Mouse (Mus musculus): ENCODE measurements at regions not wholly inside any gene's neighbourhood (a gene's known extent, or its start where the extent isn't known, plus 50 kb on each side); places are given as distances from the start of the nearest gene placed in this dataset.

- Histone ChIP-seq H3K4me3 (ENCODE audit: low read depth, low read length) (no peak overlapping the region), H3K4me1 (ENCODE audit: control insufficient read depth, insufficient read depth) (no peaks in the 10 kb centered on the region), H3K36me3 (replicated peaks; ENCODE audit: control insufficient read depth, insufficient read depth, low read length) (no peaks in the 10 kb centered on the region), H3K4me2 (ENCODE audit: low read depth, low read length) (no peak overlapping the region), H3K27ac (ENCODE audit: low read depth) (no peak overlapping the region), H3K27me3 (ENCODE audit: control insufficient read depth, insufficient read depth, low read length) (no peaks in the 10 kb centered on the region), H3K9ac (replicated peaks; ENCODE audit: low read depth, low read length) (no peak overlapping the region), H3K9me3 (replicated peaks; ENCODE audit: control insufficient read depth, low read length) (no peaks in the 10 kb centered on the region)
- TF ChIP-seq CTCF (IDR thresholded peaks at IDR 0.05; ENCODE audit: low read depth), result no peak
- TF ChIP-seq EP300 (IDR thresholded peaks at IDR 0.05; ENCODE audit: low read depth), result no peak
- DNase-seq (ENCODE audit: low spot score), result no peak
- 69% methylated on average over 7 of the region's 7 CpGs for WGBS
- no peak for ATAC-seq (ENCODE audit: insufficient read depth, low read depth)
Measured at GRCm38 (mm10) chr6:31945347-31945746, 104.7 kb upstream of the 1700012A03Rik start.

DNA sequence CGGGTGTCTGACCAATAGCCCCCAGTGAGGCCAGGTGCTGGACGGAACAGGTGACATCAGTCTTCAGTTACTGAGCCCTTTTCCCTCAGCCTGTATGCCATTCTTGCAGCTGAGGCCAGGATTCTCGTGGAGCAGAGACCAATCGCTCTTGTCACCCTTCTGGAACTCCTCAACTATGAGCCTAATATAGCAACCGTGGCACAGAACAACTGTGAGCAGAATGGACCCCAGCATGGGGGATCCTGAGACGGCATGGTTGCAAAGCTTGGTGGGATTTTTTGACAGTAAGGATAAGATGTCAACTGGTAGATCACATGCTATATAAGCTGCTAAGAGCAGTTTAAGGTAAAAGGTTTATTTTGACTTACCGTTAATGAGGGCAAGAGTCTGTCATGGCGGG is 105.5 kb upstream of the 1700012A03Rik start:
- H3K27me3 ChIP-seq (ENCODE audit: control insufficient read depth, insufficient read depth, low read length), result no peaks in the 10 kb centered on the region
- TF ChIP-seq CTCF (IDR thresholded peaks at IDR 0.05; ENCODE audit: low read depth), result no peak
- no peaks in the 10 kb centered on the region for H3K36me3 ChIP-seq (replicated peaks; ENCODE audit: control insufficient read depth, insufficient read depth, low read length)
- no peak for DNase-seq (ENCODE audit: low spot score)
- no peaks in the 10 kb centered on the region for H3K4me1 ChIP-seq (ENCODE audit: control insufficient read depth, insufficient read depth)
- no peak overlapping the region for H3K9ac ChIP-seq (replicated peaks; ENCODE audit: low read depth, low read length)
- H3K4me3 ChIP-seq (ENCODE audit: low read depth, low read length), result no peak overlapping the region
- H3K4me2 ChIP-seq (ENCODE audit: low read depth, low read length), result no peak overlapping the region
- WGBS, result 55% methylated on average over 8 of the region's 8 CpGs
- no peaks in the 10 kb centered on the region for H3K9me3 ChIP-seq (replicated peaks; ENCODE audit: control insufficient read depth, low read length)
- no peak overlapping the region for H3K27ac ChIP-seq (ENCODE audit: low read depth)
- no peak for ATAC-seq (ENCODE audit: insufficient read depth, low read depth)

DNA sequence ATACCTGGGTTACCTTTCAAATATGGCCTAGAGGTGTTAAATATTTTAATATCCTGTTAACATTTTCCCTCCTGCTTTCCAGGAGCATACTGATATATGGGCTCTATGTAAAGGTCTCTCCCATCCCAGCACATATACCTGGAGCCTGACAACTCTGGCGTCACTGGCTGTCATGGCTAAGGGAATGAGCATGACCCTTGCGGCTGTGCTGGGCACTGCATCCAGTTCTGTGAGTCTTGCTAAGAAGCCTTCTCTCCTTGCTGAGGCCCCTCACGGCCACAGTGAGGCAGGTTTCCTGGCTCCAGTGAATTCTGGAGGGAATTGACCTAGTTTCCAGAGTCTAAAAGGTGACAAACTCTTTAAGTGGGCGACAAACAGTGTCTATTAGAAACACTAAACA is 107.3 kb upstream of the 1700012A03Rik start:
- Histone ChIP-seq H3K27ac (ENCODE audit: low read depth) (no peak overlapping the region), H3K4me2 (ENCODE audit: low read depth, low read length) (no peak overlapping the region), H3K27me3 (ENCODE audit: control insufficient read depth, insufficient read depth, low read length) (peaks cover 5% of the 10 kb centered on the region; the same call in 1 of the 2 replicates), H3K4me3 (ENCODE audit: low read depth, low read length) (no peak overlapping the region), H3K9ac (replicated peaks; ENCODE audit: low read depth, low read length) (no peak overlapping the region), H3K36me3 (replicated peaks; ENCODE audit: control insufficient read depth, insufficient read depth, low read length) (no peaks in the 10 kb centered on the region), H3K9me3 (replicated peaks; ENCODE audit: control insufficient read depth, low read length) (no peaks in the 10 kb centered on the region), H3K4me1 (ENCODE audit: control insufficient read depth, insufficient read depth) (peaks cover 4% of the 10 kb centered on the region; the same call in 1 of the 2 replicates)
- DNase-seq (ENCODE audit: low spot score) (no peak), ATAC-seq (ENCODE audit: insufficient read depth, low read depth) (no peak)
- WGBS, result 51% methylated on average over 4 of the region's 4 CpGs
- TF ChIP-seq CTCF (IDR thresholded peaks at IDR 0.05; ENCODE audit: low read depth) (no peak), EP300 (IDR thresholded peaks at IDR 0.05; ENCODE audit: low read depth) (no peak)

GRCm38 (mm10) chr6:31938216-31938814 is 111.7 kb upstream of the 1700012A03Rik start:
- 7% methylated on average over 20 of the region's 20 CpGs for WGBS
- Histone ChIP-seq H3K4me1 (ENCODE audit: control insufficient read depth, insufficient read depth) (peaks cover 4% of the 10 kb centered on the region; the same call in 1 of the 2 replicates), H3K27me3 (ENCODE audit: control insufficient read depth, insufficient read depth, low read length) (peaks cover 5% of the 10 kb centered on the region; the same call in 1 of the 2 replicates), H3K36me3 (replicated peaks; ENCODE audit: control insufficient read depth, insufficient read depth, low read length) (no peaks in the 10 kb centered on the region), H3K9me3 (replicated peaks; ENCODE audit: control insufficient read depth, low read length) (no peaks in the 10 kb centered on the region), H3K9ac (replicated peaks; ENCODE audit: low read depth, low read length) (no peak overlapping the region), H3K4me2 (ENCODE audit: low read depth, low read length) (peak overlapping the region; percentile 84), H3K4me3 (ENCODE audit: low read depth, low read length) (peak overlapping the region; percentile 45), H3K27ac (ENCODE audit: low read depth) (no peak overlapping the region)
- DNase-seq (ENCODE audit: low spot score) (peak; percentile 66), ATAC-seq (ENCODE audit: insufficient read depth, low read depth) (0 out of 2 replicates have a peak, but pooled peaks have one; percentile 6)
- TF ChIP-seq EP300 (IDR thresholded peaks at IDR 0.05; ENCODE audit: low read depth), result no peak
- peak; percentile 87 for TF ChIP-seq CTCF (IDR thresholded peaks at IDR 0.05; ENCODE audit: low read depth)

DNA sequence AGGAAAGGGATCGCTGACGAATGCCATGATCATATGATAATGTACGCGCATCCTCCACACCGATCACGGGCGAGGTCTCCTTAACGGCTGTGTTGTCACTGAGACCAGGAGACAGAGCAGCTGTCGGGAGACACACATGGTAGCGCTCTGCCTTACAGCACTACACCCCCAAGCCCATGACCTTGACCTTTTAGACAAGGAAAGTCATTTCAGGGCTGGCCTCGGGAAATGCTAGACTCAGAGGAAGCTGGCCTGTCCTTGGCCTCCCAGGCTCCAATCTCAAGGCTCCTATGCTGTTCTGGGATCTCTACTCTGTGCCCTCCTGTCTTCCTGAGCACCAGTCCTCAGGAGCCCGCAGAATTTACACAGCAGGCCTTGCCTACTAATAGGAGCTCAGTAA is 112.9 kb upstream of the 1700012A03Rik start:
- H3K9ac ChIP-seq (replicated peaks; ENCODE audit: low read depth, low read length), result no peak overlapping the region
- no peaks in the 10 kb centered on the region for H3K36me3 ChIP-seq (replicated peaks; ENCODE audit: control insufficient read depth, insufficient read depth, low read length)
- H3K4me2 ChIP-seq (ENCODE audit: low read depth, low read length), result no peak overlapping the region
- no peak for TF ChIP-seq CTCF (IDR thresholded peaks at IDR 0.05; ENCODE audit: low read depth)
- no peak for TF ChIP-seq EP300 (IDR thresholded peaks at IDR 0.05; ENCODE audit: low read depth)
- ATAC-seq (ENCODE audit: insufficient read depth, low read depth), result no peak
- H3K27ac ChIP-seq (ENCODE audit: low read depth), result no peak overlapping the region
- 77% methylated on average over 12 of the region's 12 CpGs for WGBS
- peaks cover 4% of the 10 kb centered on the region; the same call in 1 of the 2 replicates for H3K4me1 ChIP-seq (ENCODE audit: control insufficient read depth, insufficient read depth)
- DNase-seq (ENCODE audit: low spot score), result no peak
- H3K27me3 ChIP-seq (ENCODE audit: control insufficient read depth, insufficient read depth, low read length), result peaks cover 5% of the 10 kb centered on the region; the same call in 1 of the 2 replicates
- H3K4me3 ChIP-seq (ENCODE audit: low read depth, low read length), result no peak overlapping the region
- no peaks in the 10 kb centered on the region for H3K9me3 ChIP-seq (replicated peaks; ENCODE audit: control insufficient read depth, low read length)

GRCm38 (mm10) chr6:31934826-31935225 is 115.2 kb upstream of the 1700012A03Rik start:
- Histone ChIP-seq H3K27me3 (ENCODE audit: control insufficient read depth, insufficient read depth, low read length) (peaks cover 5% of the 10 kb centered on the region; the same call in 1 of the 2 replicates), H3K9ac (replicated peaks; ENCODE audit: low read depth, low read length) (no peak overlapping the region), H3K4me3 (ENCODE audit: low read depth, low read length) (no peak overlapping the region), H3K4me1 (ENCODE audit: control insufficient read depth, insufficient read depth) (peaks cover 4% of the 10 kb centered on the region; the same call in 1 of the 2 replicates), H3K9me3 (replicated peaks; ENCODE audit: control insufficient read depth, low read length) (no peaks in the 10 kb centered on the region), H3K27ac (ENCODE audit: low read depth) (no peak overlapping the region), H3K4me2 (ENCODE audit: low read depth, low read length) (no peak overlapping the region), H3K36me3 (replicated peaks; ENCODE audit: control insufficient read depth, insufficient read depth, low read length) (no peaks in the 10 kb centered on the region)
- 72% methylated on average over 10 of the region's 10 CpGs for WGBS
- no peak for ATAC-seq (ENCODE audit: insufficient read depth, low read depth)
- DNase-seq (ENCODE audit: low spot score), result no peak
- no peak for TF ChIP-seq EP300 (IDR thresholded peaks at IDR 0.05; ENCODE audit: low read depth)
- TF ChIP-seq CTCF (IDR thresholded peaks at IDR 0.05; ENCODE audit: low read depth), result no peak
